In the genomic region with DNA sequence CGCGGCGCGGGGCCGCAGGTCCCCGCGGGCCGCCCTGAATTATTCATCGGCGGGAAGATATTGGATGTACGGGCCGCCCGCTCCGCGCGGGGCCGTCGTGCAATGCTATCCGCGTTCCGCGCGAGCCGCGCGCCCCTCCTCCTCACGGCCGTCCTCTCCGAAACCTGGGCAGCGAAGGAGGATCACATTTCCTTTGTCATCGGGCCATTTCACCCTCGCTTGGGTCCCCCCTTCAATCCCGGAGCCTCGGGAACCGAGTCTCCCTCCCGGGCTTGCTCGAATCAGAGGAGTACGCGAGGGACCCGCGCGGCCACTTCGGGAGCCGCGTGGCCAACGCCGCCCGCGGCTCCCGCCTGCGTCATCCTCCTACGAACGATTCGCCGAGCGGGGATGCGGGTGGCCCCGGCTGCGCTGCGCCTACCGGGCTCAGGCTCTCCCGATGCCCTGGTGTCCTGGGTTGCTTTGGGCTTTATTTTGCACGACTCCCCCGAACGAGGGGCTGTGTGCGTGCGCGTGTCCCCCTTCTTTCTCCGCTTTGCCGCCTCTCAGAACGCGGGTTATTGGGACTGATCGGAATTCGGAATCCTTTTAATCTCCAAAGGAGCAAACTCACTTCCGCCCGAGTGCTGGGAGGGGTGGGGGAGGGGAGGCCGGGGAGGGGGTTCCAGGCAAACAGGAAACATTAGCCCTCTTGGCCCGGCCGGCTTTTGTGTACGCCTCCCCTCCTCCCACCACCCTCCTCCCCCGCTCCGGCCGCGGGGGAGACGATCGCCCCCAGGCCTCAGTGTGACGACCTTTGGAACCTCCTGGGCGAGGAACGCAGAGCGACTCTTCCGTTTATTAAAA, we compare ENCODE assay signal across 9 mouse cellular contexts. TPM values are rescaled to one million over a fixed set of nuclear protein-coding genes. Genes with fewer than 3 reads are reported as not detected.
DNase-seq lines count a peak whose midpoint lies in the region; ATAC-seq lines count a peak whose summit lies in the region.
"Had no signal": no experiment of that assay in that cellular context is flagged by ENCODE, and none has a peak within 500 bp of the region (broad histone marks: within the 10 kb centered on the region; RNA-seq: fewer than 3 reads in every experiment).

Gene Trim71, minus strand, starts transcription at position 609 of the 846 bp plus-strand sequence.

- peak within 1 kb of the TSS; percentile 96 for H3K4me2 ChIP-seq in heart, embryonic 14.5 days (ENCODE audit: low read length)
- H3K4me2 ChIP-seq in intestine, embryonic 14.5 days (ENCODE audit: low read length): peak within 1 kb of the TSS; percentile 76
- peak within 1 kb of the TSS; percentile 86 for H3K4me2 ChIP-seq in midbrain, embryonic 14.5 days (ENCODE audit: low read length)

- peak within 1 kb of the TSS; percentile 65 for H3K9ac ChIP-seq in heart, embryonic 14.5 days (ENCODE audit: low read length)
- peak within 1 kb of the TSS; percentile 66 for H3K9ac ChIP-seq in intestine, embryonic 14.5 days (ENCODE audit: low read length)
- H3K9ac ChIP-seq in midbrain, embryonic 14.5 days (replicated peaks; ENCODE audit: low read length): peak within 1 kb of the TSS; percentile 61

- H3K27ac ChIP-seq in heart, embryonic 14.5 days (replicated peaks in 1 of 2; ENCODE audit: control insufficient read depth in 1 of 2, insufficient read depth in 1 of 2, low read depth in 2 of 2, low read length in 2 of 2): no peak within 1 kb of the TSS
- H3K27ac ChIP-seq in intestine, embryonic 14.5 days (ENCODE audit: low read depth): peak within 1 kb of the TSS; percentile 93
- peak within 1 kb of the TSS; percentile 14 for H3K27ac ChIP-seq in midbrain, embryonic 14.5 days (replicated peaks; ENCODE audit: low read depth, low read length)

- H3K36me3 ChIP-seq in heart, embryonic 14.5 days (ENCODE audit: control insufficient read depth, insufficient read depth, low read length): no peaks in the 10 kb centered on the region
- H3K36me3 ChIP-seq in intestine, embryonic 14.5 days (ENCODE audit: control insufficient read depth, insufficient read depth, low read length): no peaks in the 10 kb centered on the region
- no peaks in the 10 kb centered on the region for H3K36me3 ChIP-seq in midbrain, embryonic 14.5 days (ENCODE audit: control insufficient read depth, insufficient read depth, low read length)

- H3K4me3 ChIP-seq in heart, embryonic 14.5 days (ENCODE audit: control insufficient read depth in 1 of 2, insufficient read depth in 1 of 2, low read depth in 1 of 2, low read length in 2 of 2): peak within 1 kb of the TSS; percentile 55 to 67
- peak within 1 kb of the TSS; percentile 65 for H3K4me3 ChIP-seq in intestine, embryonic 14.5 days (ENCODE audit: low read depth, low read length)
- peak within 1 kb of the TSS; percentile 58 for H3K4me3 ChIP-seq in midbrain, embryonic 14.5 days (replicated peaks; ENCODE audit: low read depth, low read length)

- WGBS in heart, embryonic 14.5 days: 0% methylated on average over 79 of the region's 91 CpGs
- under 1% methylated on average over 90 of the region's 91 CpGs for WGBS in intestine, embryonic 14.5 days
- under 1% methylated on average over 91 of the region's 91 CpGs for WGBS in midbrain, embryonic 14.5 days

- no peaks in the 10 kb centered on the region for H3K9me3 ChIP-seq in heart, embryonic 14.5 days (ENCODE audit: control insufficient read depth, low read length)
- H3K9me3 ChIP-seq in intestine, embryonic 14.5 days (ENCODE audit: control insufficient read depth, low read length): no peaks in the 10 kb centered on the region
- no peaks in the 10 kb centered on the region for H3K9me3 ChIP-seq in midbrain, embryonic 14.5 days (ENCODE audit: control insufficient read depth, low read length)

- peaks cover 2 to 26% of the 10 kb centered on the region in 2 experiments; a peak in 3 of 4 replicates for H3K4me1 ChIP-seq in heart, embryonic 14.5 days (ENCODE audit: control insufficient read depth in 2 of 2, insufficient read depth in 2 of 2, low read length in 2 of 2)
- H3K4me1 ChIP-seq in intestine, embryonic 14.5 days (replicated peaks; ENCODE audit: control insufficient read depth, insufficient read depth, low read length): no peaks in the 10 kb centered on the region
- peaks cover 4% of the 10 kb centered on the region; the same call in 1 of the 2 replicates for H3K4me1 ChIP-seq in midbrain, embryonic 14.5 days (ENCODE audit: control insufficient read depth, insufficient read depth, low read length)

- DNase-seq in heart, adult 11 months: no peak
- peak; percentile 38 for DNase-seq in urinary bladder, adult 2 months (ENCODE audit: low spot score)
- no peak for DNase-seq in urinary bladder, postnatal 10 days (ENCODE audit: low spot score)
- peak; percentile 86 for DNase-seq in intestine, embryonic 14.5 days (ENCODE audit: low spot score)
- peak; percentile 75 for DNase-seq in midbrain, embryonic 14.5 days
- no peak for DNase-seq in cerebellum, adult 11 months
- DNase-seq in gastrocnemius, postnatal 4 days (ENCODE audit: low spot score in 2 of 2): no peak

- ATAC-seq in heart, embryonic 14.5 days (ENCODE audit: insufficient number of reproducible peaks, insufficient read depth, low FRiP score, low read depth): no peak
- ATAC-seq in intestine, embryonic 14.5 days (replicated peaks; ENCODE audit: low FRiP score, low TSS enrichment, low read depth): peak; percentile 75
- ATAC-seq in midbrain, embryonic 14.5 days (ENCODE audit: low FRiP score, low TSS enrichment): peak; percentile 20; the same call in 1 of the 2 replicates

- peaks cover 58% of the 10 kb centered on the region for H3K27me3 ChIP-seq in heart, embryonic 14.5 days (ENCODE audit: control insufficient read depth, insufficient read depth, low read length)
- peaks cover 47% of the 10 kb centered on the region for H3K27me3 ChIP-seq in intestine, embryonic 14.5 days (replicated peaks; ENCODE audit: control insufficient read depth, insufficient read depth, low read length)
- H3K27me3 ChIP-seq in midbrain, embryonic 14.5 days (ENCODE audit: control insufficient read depth, insufficient read depth, low read length): peaks cover 45% of the 10 kb centered on the region

RNA-seq across cellular contexts. Expression of gene Trim71, which starts in this region (rescaled TPM):
- 0.05 TPM in 1 of 2 replicates, not detected in the other for polyA plus RNA-seq in heart, embryonic 14.5 days (2014; fragmentation: Nextera tagmentation; extraction: Ambion mirVana)
- 0.23 and 0.28 TPM in 2 replicates for polyA plus RNA-seq in urinary bladder, adult 2 months (2012; rRNA removed)
- polyA plus RNA-seq in intestine, embryonic 14.5 days (2014; fragmentation: Nextera tagmentation; extraction: Ambion mirVana): 2.7 and 2.9 TPM in 2 replicates
- 0.15 and 0.16 TPM in 2 replicates for polyA plus RNA-seq in midbrain, embryonic 14.5 days (2014; fragmentation: Nextera tagmentation; extraction: Ambion mirVana)
- under 1 TPM; 0.05 to 0.07 TPM for total RNA-seq in gastrocnemius, postnatal 4 days (2021)
- total RNA-seq: neutrophil, adult 5-6 weeks had no signal

Comparison
In these comparisons a context has a peak if more than half of its experiments do, and no peak if none do; other contexts are left out.
1. Peak in DNase-seq in urinary bladder, adult 2 months; RNA of the gene not detected or under 1 TPM.
2. Peak in DNase-seq, ATAC-seq, H3K4me3 ChIP-seq, H3K27ac ChIP-seq, H3K9ac ChIP-seq and H3K4me2 ChIP-seq in midbrain, embryonic 14.5 days; RNA of the gene not detected or under 1 TPM.